Mouse (Mus musculus): ENCODE data around the gene Rhcg. TPM values are rescaled to one million over a fixed set of nuclear protein-coding genes. Genes with fewer than 3 reads are reported as not detected.

The Rhcg gene
- polyA plus RNA-seq, 1 experiment from 2014 or later, result 1.4 TPM

DNA sequence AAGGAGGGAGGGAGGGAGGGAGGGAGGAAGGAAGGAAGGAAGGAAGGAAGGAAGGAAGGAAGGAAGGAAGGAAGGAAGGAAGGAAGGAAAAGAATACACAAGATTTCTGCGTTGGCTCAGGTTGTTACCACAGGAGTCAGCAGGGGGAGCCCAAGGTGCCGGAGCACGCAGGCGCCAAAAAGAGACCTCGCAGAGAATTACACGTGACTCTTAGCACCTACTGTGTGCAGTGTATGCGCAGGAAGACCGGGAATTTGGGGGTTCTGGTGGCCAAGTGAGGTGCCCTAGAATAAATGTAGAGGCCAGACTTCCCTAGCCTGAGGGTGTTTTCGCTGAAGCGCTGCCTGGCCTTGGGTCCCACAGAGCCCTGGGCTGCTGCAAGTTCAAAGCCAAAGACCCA, 64.8 kb downstream of the Rhcg start:
- Histone ChIP-seq H3K9me3 (ENCODE audit: control insufficient read depth, low read length) (no peaks in the 10 kb centered on the region), H3K4me2 (replicated peaks; ENCODE audit: low read depth, low read length) (no peak overlapping the region), H3K27ac (ENCODE audit: low read depth, low read length) (no peak overlapping the region), H3K9ac (ENCODE audit: low read depth, low read length) (no peak overlapping the region), H3K27me3 (ENCODE audit: control insufficient read depth, insufficient read depth, low read length) (peaks cover 55% of the 10 kb centered on the region), H3K36me3 (ENCODE audit: control insufficient read depth, insufficient read depth, low read length) (no peaks in the 10 kb centered on the region), H3K4me3 (ENCODE audit: low read depth, low read length) (no peak overlapping the region), H3K4me1 (replicated peaks; ENCODE audit: control insufficient read depth, insufficient read depth, low read length) (peaks cover 18% of the 10 kb centered on the region)
- 7% methylated on average over 10 of the region's 10 CpGs for WGBS
- DNase-seq (ENCODE audit: low spot score), result peak; percentile 54
- ATAC-seq (ENCODE audit: low FRiP score), result no peak

DNA sequence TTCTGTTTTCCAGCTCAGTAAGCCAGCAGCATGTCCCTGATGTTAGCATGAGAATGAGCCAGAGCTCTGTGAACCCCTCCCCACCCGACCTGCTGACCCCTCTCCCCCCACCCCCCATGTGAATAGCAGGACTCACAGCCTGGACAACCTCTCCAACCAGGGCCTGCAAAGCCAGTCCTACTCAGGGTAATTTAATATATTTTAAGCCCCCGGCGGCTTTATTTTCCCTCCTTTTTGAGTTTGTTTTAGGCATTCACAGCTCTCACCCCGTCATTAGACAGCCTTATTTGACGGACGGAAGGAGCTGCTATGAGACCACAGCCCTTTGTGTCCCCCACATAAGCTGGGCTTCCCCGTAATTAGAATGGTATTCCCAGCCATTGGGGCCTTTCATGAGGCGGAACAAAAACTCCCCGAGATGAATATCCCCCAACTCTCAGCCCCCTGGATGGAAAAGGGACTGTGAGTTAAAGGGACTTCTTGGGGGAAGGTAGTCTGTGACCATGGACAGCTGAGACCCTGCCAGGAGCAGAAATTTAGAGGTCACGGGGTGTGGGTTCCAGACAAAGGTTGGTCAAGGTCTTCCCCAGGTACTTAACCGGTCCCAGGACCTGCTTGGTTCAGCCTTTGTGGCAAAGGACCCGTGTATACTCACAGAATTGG, 68.4 kb downstream of the Rhcg start:
- Histone ChIP-seq H3K9me3 (ENCODE audit: control insufficient read depth, low read length) (no peaks in the 10 kb centered on the region), H3K4me3 (ENCODE audit: low read depth, low read length) (no peak overlapping the region), H3K9ac (ENCODE audit: low read depth, low read length) (no peak overlapping the region), H3K4me2 (replicated peaks; ENCODE audit: low read depth, low read length) (no peak overlapping the region), H3K4me1 (replicated peaks; ENCODE audit: control insufficient read depth, insufficient read depth, low read length) (peaks cover 18% of the 10 kb centered on the region; the same call in 1 of the 2 replicates), H3K27me3 (ENCODE audit: control insufficient read depth, insufficient read depth, low read length) (peaks cover 45% of the 10 kb centered on the region), H3K27ac (ENCODE audit: low read depth, low read length) (peak overlapping the region; percentile 68), H3K36me3 (ENCODE audit: control insufficient read depth, insufficient read depth, low read length) (no peaks in the 10 kb centered on the region)
- peak; percentile 43 for ATAC-seq (ENCODE audit: low FRiP score)
- DNase-seq (ENCODE audit: low spot score), result peak; percentile 34
- whole genome bisulfite sequencing, result 15% methylated on average over 12 of the region's 12 CpGs

DNA sequence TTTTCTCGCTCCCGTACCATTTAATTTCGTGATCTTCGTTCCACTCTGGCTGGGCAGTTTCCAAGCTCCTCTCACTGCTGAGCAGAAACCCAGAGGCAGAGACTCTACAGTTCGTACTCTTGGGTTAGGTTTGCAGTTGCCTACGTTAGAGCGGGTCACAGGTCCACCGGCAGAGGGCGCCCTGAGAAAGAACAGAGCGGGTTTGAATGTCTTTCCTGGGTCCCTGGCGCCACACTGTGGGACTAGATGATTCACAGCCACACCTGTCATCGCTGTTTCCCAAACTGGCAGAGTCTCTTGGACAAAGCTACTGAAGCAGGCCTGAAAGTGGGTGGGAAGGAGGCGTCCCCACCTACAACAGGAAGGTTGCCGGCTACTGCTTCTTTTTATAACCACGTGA, 70.4 kb downstream of the Rhcg start:
- H3K9ac ChIP-seq (ENCODE audit: low read depth, low read length), result 0 out of 2 replicates have a peak overlapping the region, but pooled peaks have one; percentile 11
- peaks cover 23% of the 10 kb centered on the region; the same call in 1 of the 2 replicates for H3K4me1 ChIP-seq (replicated peaks; ENCODE audit: control insufficient read depth, insufficient read depth, low read length)
- peak; percentile 61 for ATAC-seq (ENCODE audit: low FRiP score)
- H3K4me2 ChIP-seq (replicated peaks; ENCODE audit: low read depth, low read length), result no peak overlapping the region
- no peaks in the 10 kb centered on the region for H3K9me3 ChIP-seq (ENCODE audit: control insufficient read depth, low read length)
- no peak overlapping the region for H3K4me3 ChIP-seq (ENCODE audit: low read depth, low read length)
- peak overlapping the region; percentile 47; the same call in 1 of the 2 replicates for H3K27ac ChIP-seq (ENCODE audit: low read depth, low read length)
- no peaks in the 10 kb centered on the region for H3K36me3 ChIP-seq (ENCODE audit: control insufficient read depth, insufficient read depth, low read length)
- peaks cover 37% of the 10 kb centered on the region for H3K27me3 ChIP-seq (ENCODE audit: control insufficient read depth, insufficient read depth, low read length)
- 2% methylated on average over 15 of the region's 15 CpGs for WGBS
- DNase-seq (ENCODE audit: low spot score), result peak; percentile 94

DNA sequence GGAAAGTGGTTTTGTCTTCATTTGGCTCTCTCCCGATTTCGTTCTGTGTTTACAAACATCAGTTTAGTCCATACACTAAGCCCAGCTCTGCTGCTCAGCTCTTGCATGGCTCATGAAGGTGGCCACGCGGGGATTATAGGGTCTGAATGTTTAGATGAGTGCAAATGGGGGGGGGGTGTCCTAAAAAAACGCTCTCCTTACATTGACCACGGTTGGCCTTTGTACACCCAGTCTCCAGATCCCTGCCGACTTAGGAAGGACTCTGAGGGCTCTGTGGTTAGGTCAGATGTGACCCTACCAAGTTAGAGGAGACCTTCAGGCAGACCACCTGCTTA, 72.4 kb downstream of the Rhcg start:
- Histone ChIP-seq H3K36me3 (ENCODE audit: control insufficient read depth, insufficient read depth, low read length) (no peaks in the 10 kb centered on the region), H3K9me3 (ENCODE audit: control insufficient read depth, low read length) (no peaks in the 10 kb centered on the region), H3K27ac (ENCODE audit: low read depth, low read length) (peak overlapping the region; percentile 96; the same call in 1 of the 2 replicates), H3K4me2 (replicated peaks; ENCODE audit: low read depth, low read length) (peak overlapping the region; percentile 57; the same call in 1 of the 2 replicates), H3K9ac (ENCODE audit: low read depth, low read length) (peak overlapping the region; percentile 78; the same call in 1 of the 2 replicates), H3K27me3 (ENCODE audit: control insufficient read depth, insufficient read depth, low read length) (peaks cover 45% of the 10 kb centered on the region), H3K4me1 (replicated peaks; ENCODE audit: control insufficient read depth, insufficient read depth, low read length) (peaks cover 22% of the 10 kb centered on the region; the same call in 1 of the 2 replicates), H3K4me3 (ENCODE audit: low read depth, low read length) (no peak overlapping the region)
- 2% methylated on average over 7 of the region's 7 CpGs for WGBS
- DNase-seq (ENCODE audit: low spot score) (no peak), ATAC-seq (ENCODE audit: low FRiP score) (no peak)

DNA sequence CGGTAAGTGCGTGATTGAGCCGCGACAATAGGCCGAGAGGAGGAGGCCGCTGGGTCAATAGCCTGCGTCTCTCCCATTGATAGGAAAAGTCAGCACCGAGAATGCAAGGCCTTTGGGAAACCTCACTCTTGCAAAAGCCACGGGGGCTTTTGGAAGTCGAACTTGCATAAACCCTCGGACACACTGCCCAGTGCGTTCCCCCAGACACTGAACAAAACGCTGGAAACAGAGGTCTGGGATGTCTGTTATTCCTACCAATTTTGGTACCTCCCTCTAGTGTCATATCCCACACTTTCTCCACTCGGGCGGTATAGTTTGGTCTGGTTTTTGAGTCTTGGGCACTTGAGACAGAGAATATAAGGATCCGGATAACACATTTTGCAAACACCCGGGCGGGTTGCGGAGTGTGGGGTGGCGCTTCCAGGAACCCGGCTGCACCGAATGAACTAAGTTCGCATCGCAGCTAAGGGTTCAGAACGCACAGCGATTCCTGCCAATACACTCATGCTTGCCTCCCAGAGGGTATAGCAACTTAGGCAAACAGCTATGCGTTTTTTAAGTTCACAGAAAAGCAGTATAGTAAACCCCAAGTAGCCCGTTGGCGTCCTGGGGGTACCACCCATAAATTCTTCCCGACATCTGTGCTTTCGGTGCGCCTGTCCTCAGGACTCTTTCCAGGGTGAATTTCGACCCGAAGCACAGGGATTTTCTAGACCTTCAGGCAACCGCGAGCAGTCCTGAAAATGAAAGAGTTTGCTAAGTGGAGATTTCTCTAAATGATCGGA, 73.0 kb downstream of the Rhcg start:
- Histone ChIP-seq H3K9me3 (ENCODE audit: control insufficient read depth, low read length) (no peaks in the 10 kb centered on the region), H3K4me3 (ENCODE audit: low read depth, low read length) (no peak overlapping the region), H3K27me3 (ENCODE audit: control insufficient read depth, insufficient read depth, low read length) (peaks cover 45% of the 10 kb centered on the region), H3K27ac (ENCODE audit: low read depth, low read length) (peak overlapping the region; percentile 96), H3K4me2 (replicated peaks; ENCODE audit: low read depth, low read length) (peak overlapping the region; percentile 57), H3K9ac (ENCODE audit: low read depth, low read length) (peak overlapping the region; percentile 78), H3K4me1 (replicated peaks; ENCODE audit: control insufficient read depth, insufficient read depth, low read length) (peaks cover 21% of the 10 kb centered on the region; the same call in 1 of the 2 replicates), H3K36me3 (ENCODE audit: control insufficient read depth, insufficient read depth, low read length) (no peaks in the 10 kb centered on the region)
- ATAC-seq (ENCODE audit: low FRiP score) (peak; percentile 43), DNase-seq (ENCODE audit: low spot score) (peak; percentile 75)
- WGBS, result 2% methylated on average over 37 of the region's 37 CpGs

Other genes starting within 250 kb of the Rhcg start
- 0.40 and 0.93 TPM in 2 replicates for gene Rlbp1, start 230.6 kb downstream of the Rhcg start, polyA plus RNA-seq (2014; fragmentation: Nextera tagmentation; extraction: Ambion mirVana)
- 11.7 and 16.5 TPM in 2 replicates for gene Fanci, start 225.7 kb downstream of the Rhcg start, polyA plus RNA-seq (2014; fragmentation: Nextera tagmentation; extraction: Ambion mirVana)
- 22.5 and 26.3 TPM in 2 replicates for gene Polg, start 151.3 kb downstream of the Rhcg start, polyA plus RNA-seq (2014; fragmentation: Nextera tagmentation; extraction: Ambion mirVana)
- 11.8 and 16.6 TPM in 2 replicates for gene Ticrr, start 42.5 kb upstream of the Rhcg start, polyA plus RNA-seq (2014; fragmentation: Nextera tagmentation; extraction: Ambion mirVana)
- 2.7 and 3.0 TPM in 2 replicates for gene Kif7, start 98.1 kb upstream of the Rhcg start, polyA plus RNA-seq (2014; fragmentation: Nextera tagmentation; extraction: Ambion mirVana)
- not detected in 2 replicates for gene Plin1, start 115.2 kb upstream of the Rhcg start, polyA plus RNA-seq (2014; fragmentation: Nextera tagmentation; extraction: Ambion mirVana)
- gene Pex11a, start 125.5 kb upstream of the Rhcg start, polyA plus RNA-seq (2014; fragmentation: Nextera tagmentation; extraction: Ambion mirVana), result 7.6 and 8.4 TPM in 2 replicates
- 0.19 and 0.60 TPM in 2 replicates for gene Wdr93, start 125.5 kb upstream of the Rhcg start, polyA plus RNA-seq (2014; fragmentation: Nextera tagmentation; extraction: Ambion mirVana)
- gene Mesp1, start 176.1 kb upstream of the Rhcg start, polyA plus RNA-seq (2014; fragmentation: Nextera tagmentation; extraction: Ambion mirVana), result not detected in 2 replicates
- 0.42 and 0.78 TPM in 2 replicates for gene Mesp2, start 193.1 kb upstream of the Rhcg start, polyA plus RNA-seq (2014; fragmentation: Nextera tagmentation; extraction: Ambion mirVana)
- 4.9 and 6.2 TPM in 2 replicates for gene Anpep, start 243.4 kb upstream of the Rhcg start, polyA plus RNA-seq (2014; fragmentation: Nextera tagmentation; extraction: Ambion mirVana)